Mouse (Mus musculus): ENCODE results near the gene Glt8d1. TPM values are rescaled to one million over a fixed set of nuclear protein-coding genes. Genes with fewer than 3 reads are reported as not detected.
A peak's percentile ranks its signal among the peaks of the same experiment; 100 is the strongest.

Gene Glt8d1
- polyA plus RNA-seq (2021): 75.6 TPM

DNA sequence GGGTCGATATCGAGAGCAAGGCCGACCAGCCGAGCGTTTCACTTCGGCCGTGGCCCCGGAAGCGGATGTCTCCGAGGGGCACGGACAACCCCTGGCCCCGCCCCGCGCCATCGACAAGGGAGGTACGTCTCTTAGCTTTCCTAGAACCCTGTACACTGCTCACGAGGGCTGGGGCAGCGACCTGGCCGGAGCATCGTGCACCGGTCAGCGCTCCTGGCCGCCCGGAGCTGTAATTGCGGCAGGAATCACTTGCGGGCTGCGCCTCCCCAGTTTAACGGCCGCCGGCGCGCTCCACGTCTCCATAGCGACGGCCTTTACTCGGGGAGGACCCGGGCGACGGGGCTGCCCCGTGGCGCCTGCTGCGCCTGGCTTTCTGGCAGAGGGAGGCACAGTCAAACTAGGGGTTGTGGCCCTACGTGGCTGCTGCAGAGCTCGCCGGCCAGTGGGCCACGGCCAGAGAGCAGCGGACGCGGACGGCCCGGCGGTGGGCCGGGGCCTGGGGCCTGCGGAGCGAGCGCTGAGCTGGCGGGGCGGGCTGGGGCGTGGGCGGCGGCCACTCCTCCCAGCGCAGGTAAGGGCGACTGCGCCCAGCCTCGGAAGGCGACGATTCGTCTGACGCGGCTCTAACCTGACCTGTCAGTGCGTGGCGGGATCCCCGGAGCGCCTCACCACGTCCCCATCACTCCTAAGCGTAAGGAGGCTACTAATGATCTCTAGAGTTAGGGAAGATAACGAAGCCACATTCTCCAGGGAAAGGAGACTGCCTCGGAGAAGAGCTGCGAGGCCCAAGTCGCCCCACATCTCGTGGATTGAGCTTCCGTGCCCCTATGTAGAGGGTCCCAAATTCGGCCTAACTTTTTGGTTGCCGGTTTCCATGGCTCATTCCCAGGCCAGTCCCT lies at the start of gene Glt8d1, which contains the start of gene Spcs1:
TSS of gene Glt8d1 (plus strand) at position 94 of the 899 bp plus-strand sequence.
TSS of gene Spcs1 (minus strand) at position 366 of the 899 bp plus-strand sequence.
- POLR2A ChIA-PET: interaction anchor here (0.6 to 1.3 kb wide), 3 partner anchors 9 to 258 kb away, joined by 3 read pairs; partner anchors contain the start of gene Smim4
- H3K27me3 ChIP-seq: no peaks in the 10 kb centered on the region
- ATAC-seq: peak; percentile 91
- CTCF ChIA-PET: interaction anchor here (0.6 to 1.2 kb wide), 4 partner anchors 8 to 198 kb away, joined by 3 to 4 read pairs (median 3); no protein-coding TSS in a partner anchor
- DNase-seq (ENCODE audit: low read depth, low spot score): no peak
- TF ChIP-seq CTCF (IDR thresholded peaks at IDR 0.05): no peak
- in situ Hi-C loops (cut with MboI; ENCODE audit: low pct_unique_long_range_greater_than_20kb): loop anchor here (25.0 kb wide), 1 partner anchor 711 kb away; no protein-coding TSS in a partner anchor

DNA sequence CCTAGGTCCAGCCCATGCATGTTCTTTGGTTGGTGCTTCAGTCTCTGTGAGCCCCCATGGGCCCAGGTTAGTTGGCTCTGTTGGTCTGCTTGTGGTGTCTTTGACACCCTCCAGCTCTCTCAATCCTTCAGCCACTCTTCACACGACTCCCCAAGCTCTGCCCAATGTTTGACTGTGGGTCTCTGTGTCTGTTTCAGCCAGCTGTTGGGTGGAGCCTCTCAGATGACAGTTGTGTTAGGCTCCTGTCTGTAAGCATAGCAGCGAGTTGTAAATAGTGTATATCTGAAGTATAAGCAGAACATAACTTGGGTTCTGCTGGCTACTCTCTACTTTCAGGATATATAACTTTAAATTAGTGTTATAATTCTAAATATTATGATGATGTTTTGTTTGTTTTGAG lies 42.7 kb upstream of the Glt8d1 start:
- CTCF ChIA-PET: interaction anchor here (1.6 kb wide), 1 partner anchor 8 kb away, joined by 3 read pairs; the partner anchor contains the start of gene Nek4
- ATAC-seq: no peak
- no peak for TF ChIP-seq CTCF (IDR thresholded peaks at IDR 0.05)
- DNase-seq (ENCODE audit: low read depth, low spot score): no peak
- POLR2A ChIA-PET: no interaction called here
- no peaks in the 10 kb centered on the region for H3K27me3 ChIP-seq
- in situ Hi-C loops (cut with MboI; ENCODE audit: low pct_unique_long_range_greater_than_20kb): no loop called here

DNA sequence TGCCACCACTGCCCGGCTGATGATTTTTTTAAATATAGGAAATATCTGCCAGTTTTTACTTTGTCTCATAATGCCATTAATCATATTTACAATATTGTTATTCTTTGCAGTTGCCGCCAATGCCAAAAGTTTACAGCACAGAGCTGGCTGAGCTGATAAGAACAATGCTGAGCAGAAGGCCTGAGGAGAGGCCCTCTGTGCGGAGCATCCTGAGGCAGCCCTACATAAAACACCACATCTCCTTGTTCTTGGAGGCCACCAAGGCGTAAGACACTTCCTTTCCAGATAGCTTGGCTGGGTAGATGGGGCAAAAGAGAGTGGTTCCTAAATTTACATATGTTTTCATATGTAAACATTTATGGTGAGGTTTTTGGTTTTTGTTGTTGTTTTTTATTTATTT lies 42.2 kb upstream of the Glt8d1 start:
- no peak for TF ChIP-seq CTCF (IDR thresholded peaks at IDR 0.05)
- ChIA-PET POLR2A (no interaction called here), CTCF (interaction anchor here (1.6 kb wide), 1 partner anchor 8 kb away, joined by 3 read pairs; the partner anchor contains the start of gene Nek4)
- DNase-seq (ENCODE audit: low read depth, low spot score) (no peak), ATAC-seq (no peak)
- H3K27me3 ChIP-seq: no peaks in the 10 kb centered on the region
- in situ Hi-C loops (cut with MboI; ENCODE audit: low pct_unique_long_range_greater_than_20kb): no loop called here

DNA sequence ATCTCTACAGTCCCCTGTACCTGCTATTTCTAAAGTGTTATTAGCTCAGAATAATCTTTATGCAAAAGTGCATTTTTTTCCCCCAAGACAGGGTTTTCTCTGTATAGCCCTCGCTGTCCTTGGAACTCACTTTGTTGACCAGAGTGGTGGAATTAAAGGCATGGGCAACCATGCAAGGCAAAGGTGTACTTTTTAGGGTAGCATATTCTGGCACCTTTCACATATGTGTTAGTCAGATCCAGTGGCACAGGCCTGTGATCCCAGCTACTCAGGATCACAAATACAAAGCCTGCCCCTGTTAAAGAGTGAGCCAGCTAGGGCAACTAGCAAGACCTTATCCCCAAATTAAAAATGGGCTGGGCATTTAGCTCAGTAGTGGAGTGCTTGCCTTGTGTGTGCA lies 40.8 kb upstream of the Glt8d1 start:
- POLR2A ChIA-PET: no interaction called here
- CTCF ChIA-PET: interaction anchor here (1.3 to 1.6 kb wide), 2 partner anchors 10 to 37 kb away, joined by 3 read pairs; partner anchors contain the start of gene Nek4
- DNase-seq (ENCODE audit: low read depth, low spot score) (no peak), ATAC-seq (no peak)
- no peaks in the 10 kb centered on the region for H3K27me3 ChIP-seq
- in situ Hi-C loops (cut with MboI; ENCODE audit: low pct_unique_long_range_greater_than_20kb): no loop called here
- TF ChIP-seq CTCF (IDR thresholded peaks at IDR 0.05): no peak

DNA sequence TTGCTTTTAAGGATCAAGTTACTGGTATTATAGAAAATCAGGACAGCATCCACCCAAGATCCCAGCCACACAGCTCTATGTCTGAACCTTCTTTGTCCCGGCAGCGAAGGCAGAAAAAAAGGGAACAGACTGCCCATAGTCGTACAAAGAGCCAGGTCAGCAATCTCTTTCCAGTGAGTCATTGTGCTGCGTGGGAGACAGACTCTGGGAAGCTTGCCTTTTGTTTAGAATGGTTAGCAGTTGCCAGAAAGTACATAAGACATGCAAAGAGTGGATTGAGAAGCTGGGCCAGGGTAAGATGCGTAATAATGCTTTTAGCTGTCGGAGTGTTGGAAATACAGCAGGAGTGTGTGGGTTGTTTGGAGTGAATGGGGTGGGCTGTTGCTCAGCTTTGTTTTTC lies 27.0 kb upstream of the Glt8d1 start:
- peak; percentile 60 for ATAC-seq
- ChIA-PET POLR2A (no interaction called here), CTCF (interaction anchor here (0.9 to 1.6 kb wide), 2 partner anchors 13 to 108 kb away, joined by 3 read pairs; no protein-coding TSS in a partner anchor)
- in situ Hi-C loops (cut with MboI; ENCODE audit: low pct_unique_long_range_greater_than_20kb): no loop called here
- no peak for TF ChIP-seq CTCF (IDR thresholded peaks at IDR 0.05)
- no peaks in the 10 kb centered on the region for H3K27me3 ChIP-seq
- DNase-seq (ENCODE audit: low read depth, low spot score): peak; percentile 39

DNA sequence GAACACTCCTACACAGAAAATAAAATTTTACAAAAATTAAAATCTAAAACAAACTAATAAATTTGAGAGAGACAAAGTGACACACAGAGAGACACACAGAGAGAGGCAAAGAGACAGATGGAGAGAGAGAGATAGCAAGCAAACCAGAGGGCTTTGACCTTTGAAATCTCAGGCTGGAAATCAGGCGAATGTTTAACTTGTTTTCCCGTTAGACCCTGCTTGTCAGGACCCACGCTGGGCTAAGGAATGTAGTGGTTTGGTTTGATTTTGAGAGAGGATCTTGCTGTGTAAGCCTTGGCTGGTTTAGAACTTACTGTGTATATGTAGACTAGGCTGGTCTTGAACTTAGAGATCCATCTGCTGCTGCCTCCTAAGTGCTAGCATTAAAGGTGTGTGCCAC lies 25.0 kb upstream of the Glt8d1 start:
- DNase-seq (ENCODE audit: low read depth, low spot score) (no peak), ATAC-seq (no peak)
- CTCF ChIA-PET: no interaction called here
- no peak for TF ChIP-seq CTCF (IDR thresholded peaks at IDR 0.05)
- in situ Hi-C loops (cut with MboI; ENCODE audit: low pct_unique_long_range_greater_than_20kb): no loop called here
- H3K27me3 ChIP-seq: no peaks in the 10 kb centered on the region
- POLR2A ChIA-PET: no interaction called here

DNA sequence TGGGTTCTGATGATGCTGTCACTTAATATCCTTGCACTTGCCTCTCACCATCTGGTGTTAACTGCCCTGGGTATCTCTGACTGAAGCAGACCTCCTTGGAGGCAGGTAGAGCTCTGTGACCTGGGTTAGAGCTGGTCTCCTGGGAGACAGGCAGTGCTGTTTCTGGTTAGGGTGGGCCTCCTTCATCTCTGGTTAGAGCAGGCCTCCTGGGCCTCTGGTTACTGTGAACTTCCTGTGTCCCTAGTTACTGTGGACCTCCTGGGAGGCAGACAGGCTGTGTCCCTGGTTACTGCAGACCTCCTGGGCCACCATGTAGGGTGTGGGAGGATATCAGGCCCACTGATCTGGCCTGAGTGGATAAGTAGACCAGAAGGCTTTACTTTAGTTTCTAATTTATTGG lies 4.8 kb upstream of the Glt8d1 start:
- in situ Hi-C loops (cut with MboI; ENCODE audit: low pct_unique_long_range_greater_than_20kb): no loop called here
- ATAC-seq (no peak), DNase-seq (ENCODE audit: low read depth, low spot score) (no peak)
- TF ChIP-seq CTCF (IDR thresholded peaks at IDR 0.05): no peak
- H3K27me3 ChIP-seq: no peaks in the 10 kb centered on the region
- CTCF ChIA-PET: no interaction called here
- POLR2A ChIA-PET: no interaction called here

DNA sequence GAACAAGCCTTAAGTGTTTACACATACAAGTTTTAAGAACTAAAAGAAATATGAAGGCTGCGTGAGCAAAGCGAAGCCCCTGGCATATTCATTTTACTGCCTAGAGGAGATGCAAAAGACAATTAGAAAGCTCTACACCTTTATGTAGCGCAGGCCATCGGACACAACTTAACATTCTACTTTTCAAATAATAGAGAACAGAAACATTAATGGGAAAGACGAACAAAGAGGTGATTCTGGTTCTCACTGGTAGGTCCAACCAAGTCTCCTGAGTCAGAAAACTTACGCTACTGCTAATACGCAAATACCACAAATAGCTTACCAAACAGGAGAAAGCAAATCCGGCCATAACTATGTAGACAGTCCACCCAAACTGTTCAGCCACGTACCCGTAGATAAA lies 844 bp upstream of the Glt8d1 start:
- no peak for TF ChIP-seq CTCF (IDR thresholded peaks at IDR 0.05)
- H3K27me3 ChIP-seq: no peaks in the 10 kb centered on the region
- CTCF ChIA-PET: interaction anchor here (1.2 kb wide), 1 partner anchor 10 kb away, joined by 3 read pairs; no protein-coding TSS in a partner anchor
- DNase-seq (ENCODE audit: low read depth, low spot score) (no peak), ATAC-seq (no peak)
- POLR2A ChIA-PET: no interaction called here
- in situ Hi-C loops (cut with MboI; ENCODE audit: low pct_unique_long_range_greater_than_20kb): loop anchor here (25.0 kb wide), 1 partner anchor 712 kb away; no protein-coding TSS in a partner anchor

DNA sequence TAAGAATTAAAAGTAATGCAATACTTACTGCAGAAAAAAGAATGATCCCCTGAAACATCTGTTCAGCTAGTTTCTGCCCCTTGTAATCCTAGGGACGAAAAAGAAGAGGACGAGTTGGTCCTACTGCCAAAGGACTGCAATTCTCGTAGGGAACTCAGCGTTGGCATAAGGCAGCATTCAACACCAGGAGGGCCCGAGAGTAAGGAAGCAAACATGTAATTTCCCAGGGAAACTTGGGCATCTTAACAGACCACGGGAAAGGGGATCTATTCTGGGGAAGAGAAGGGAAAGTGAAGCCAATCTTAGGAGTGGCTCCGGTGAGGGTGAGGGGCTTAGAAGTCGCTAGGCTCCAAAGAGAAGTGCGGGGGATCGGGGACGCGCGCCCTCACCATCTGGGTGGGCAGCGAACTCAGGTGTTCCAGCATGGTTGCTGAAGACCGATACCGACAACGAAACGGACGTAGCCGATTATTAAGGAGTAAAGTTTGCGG lies 339 bp upstream of the Glt8d1 start:
- POLR2A ChIA-PET: no interaction called here
- ATAC-seq (peak; percentile 41), DNase-seq (ENCODE audit: low read depth, low spot score) (no peak)
- H3K27me3 ChIP-seq: no peaks in the 10 kb centered on the region
- TF ChIP-seq CTCF (IDR thresholded peaks at IDR 0.05): no peak
- CTCF ChIA-PET: interaction anchor here (1.2 kb wide), 1 partner anchor 9 kb away, joined by 3 read pairs; no protein-coding TSS in a partner anchor
- in situ Hi-C loops (cut with MboI; ENCODE audit: low pct_unique_long_range_greater_than_20kb): loop anchor here (25.0 kb wide), 1 partner anchor 711 kb away; no protein-coding TSS in a partner anchor

DNA sequence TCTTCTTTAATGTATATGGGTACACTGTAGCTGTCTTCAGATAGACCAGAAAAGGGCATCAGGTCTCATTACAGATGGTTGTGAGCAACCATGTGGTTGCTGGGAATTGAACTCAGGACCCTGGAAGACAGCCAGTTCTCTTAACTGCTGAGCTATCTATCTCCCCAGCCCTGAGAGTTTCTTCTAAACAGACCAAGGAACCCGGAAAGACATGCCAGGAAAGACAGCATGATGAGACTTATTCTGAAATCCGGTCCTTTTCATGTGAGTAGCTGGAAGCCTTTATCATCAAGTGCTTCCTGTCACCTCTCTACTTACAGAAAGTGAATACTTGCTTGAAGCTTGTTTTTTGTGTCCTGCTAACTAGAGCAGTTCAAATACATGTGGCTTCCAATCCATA lies 3.3 kb downstream of the Glt8d1 start:
- no peak for DNase-seq (ENCODE audit: low read depth, low spot score)
- no peak for ATAC-seq
- no peaks in the 10 kb centered on the region for H3K27me3 ChIP-seq
- no peak for TF ChIP-seq CTCF (IDR thresholded peaks at IDR 0.05)
- CTCF ChIA-PET: interaction anchor here (1.0 to 3.8 kb wide), 2 partner anchors 11 to 13 kb away, joined by 3 to 11 read pairs; no protein-coding TSS in a partner anchor
- POLR2A ChIA-PET: interaction anchor here (1.1 to 1.3 kb wide), 2 partner anchors 11 to 177 kb away, joined by 3 read pairs; no protein-coding TSS in a partner anchor
- in situ Hi-C loops (cut with MboI; ENCODE audit: low pct_unique_long_range_greater_than_20kb): loop anchor here (25.0 kb wide), 1 partner anchor 708 kb away; no protein-coding TSS in a partner anchor
